Mouse (Mus musculus): ENCODE data around the gene Alg9. TPM values are rescaled to one million over a fixed set of nuclear protein-coding genes. Genes with fewer than 3 reads are reported as not detected.

The Alg9 gene
- polyA plus RNA-seq (2012; rRNA removed; ENCODE audit: low replicate concordance): 26.1 and 38.1 TPM in 2 replicates

GRCm38 (mm10) chr9:50774991-50775612, at the start of gene Alg9, which contains the start of gene 1110032A03Rik:
TSS of gene Alg9 (plus strand) at chr9:50775019.
TSS of gene 1110032A03Rik (minus strand) at chr9:50775520.

GRCm38 (mm10) chr9:50738914-50739870, 35.6 kb upstream of the Alg9 start, which contains the start of gene Dixdc1:
TSS of gene Dixdc1 (minus strand) at chr9:50739517.

GRCm38 (mm10) chr9:50746214-50746677, 28.6 kb upstream of the Alg9 start, which contains the start of gene 2310030G06Rik:
TSS of gene 2310030G06Rik (minus strand) at chr9:50746536.

GRCm38 (mm10) chr9:50751323-50751722, 23.5 kb upstream of the Alg9 start, which contains the start of gene Cryab:
TSS of gene Cryab (plus strand) at chr9:50751325.

GRCm38 (mm10) chr9:50752054-50752602, 22.7 kb upstream of the Alg9 start, which contains the start of gene Hspb2:
TSS of gene Hspb2 (minus strand) at chr9:50752354.

GRCm38 (mm10) chr9:50768107-50769002, 6.5 kb upstream of the Alg9 start, which contains the start of gene Fdxacb1:
TSS of gene Fdxacb1 (plus strand) at chr9:50768236.

GRCm38 (mm10) chr9:50845081-50845480, 70.3 kb downstream of the Alg9 start, which contains the start of gene Ppp2r1b:
TSS of gene Ppp2r1b (plus strand) at chr9:50845301.

Other genes with a start within 250 kb of the Alg9 start
- 41.4 and 42.1 TPM in 2 replicates for gene Pts, start 246.3 kb upstream of the Alg9 start, polyA plus RNA-seq (2012; rRNA removed; ENCODE audit: low replicate concordance)
- gene Il18, start 220.2 kb upstream of the Alg9 start, polyA plus RNA-seq (2012; rRNA removed; ENCODE audit: low replicate concordance): 6.0 and 6.4 TPM in 2 replicates
- gene Bco2, start 219.8 kb upstream of the Alg9 start, polyA plus RNA-seq (2012; rRNA removed; ENCODE audit: low replicate concordance): 0.41 and 1.1 TPM in 2 replicates
- not detected in 2 replicates for gene Tex12, start 213.7 kb upstream of the Alg9 start, polyA plus RNA-seq (2012; rRNA removed; ENCODE audit: low replicate concordance)
- gene Sdhd, start 171.2 kb upstream of the Alg9 start, polyA plus RNA-seq (2012; rRNA removed; ENCODE audit: low replicate concordance): 195 and 408 TPM in 2 replicates
- 107 and 163 TPM in 2 replicates for gene Timm8b, start 171.1 kb upstream of the Alg9 start, polyA plus RNA-seq (2012; rRNA removed; ENCODE audit: low replicate concordance)
- 0.35 and 0.47 TPM in 2 replicates for gene Pih1d2, start 157.7 kb upstream of the Alg9 start, polyA plus RNA-seq (2012; rRNA removed; ENCODE audit: low replicate concordance)
- gene Nkapd1, start 157.6 kb upstream of the Alg9 start, polyA plus RNA-seq (2012; rRNA removed; ENCODE audit: low replicate concordance): 5.4 and 6.1 TPM in 2 replicates
- gene Dlat, start 115.2 kb upstream of the Alg9 start, polyA plus RNA-seq (2012; rRNA removed; ENCODE audit: low replicate concordance): 41.2 and 97.6 TPM in 2 replicates
- gene Dixdc1, start 35.5 kb upstream of the Alg9 start, polyA plus RNA-seq (2012; rRNA removed; ENCODE audit: low replicate concordance): 3.7 and 6.5 TPM in 2 replicates
- gene 2310030G06Rik, start 28.5 kb upstream of the Alg9 start, polyA plus RNA-seq (2012; rRNA removed; ENCODE audit: low replicate concordance): 3.3 and 8.8 TPM in 2 replicates
- 134 and 432 TPM in 2 replicates for gene Cryab, start 23.7 kb upstream of the Alg9 start, polyA plus RNA-seq (2012; rRNA removed; ENCODE audit: low replicate concordance)
- 20.9 and 62.5 TPM in 2 replicates for gene Hspb2, start 22.7 kb upstream of the Alg9 start, polyA plus RNA-seq (2012; rRNA removed; ENCODE audit: low replicate concordance)
- gene Fdxacb1, start 6.8 kb upstream of the Alg9 start, polyA plus RNA-seq (2012; rRNA removed; ENCODE audit: low replicate concordance): 3.0 and 4.3 TPM in 2 replicates
- 50.6 and 118 TPM in 2 replicates for gene 1110032A03Rik, start 501 bp downstream of the Alg9 start, polyA plus RNA-seq (2012; rRNA removed; ENCODE audit: low replicate concordance)
- gene Ppp2r1b, start 70.3 kb downstream of the Alg9 start, polyA plus RNA-seq (2012; rRNA removed; ENCODE audit: low replicate concordance): 22.9 and 41.2 TPM in 2 replicates
- gene Sik2, start 234.1 kb downstream of the Alg9 start, polyA plus RNA-seq (2012; rRNA removed; ENCODE audit: low replicate concordance): 102 and 186 TPM in 2 replicates

All from mammary gland, adult 2 months (tissue).